Mouse (Mus musculus) spleen, postnatal 4 days (tissue): ENCODE results near the gene Trim8.

Source experiments
- DNase-seq, 2 experiments: peaks; one replicate each; pipeline ENCODE4 v3.0.0; 2022; ENCODE audit warnings: low spot score in 2 of 2

The Trim8 gene

GRCm38 (mm10) chr19:46523480-46524151 is 22.1 kb downstream of the Trim8 start:
- DNase-seq, result no peak

GRCm38 (mm10) chr19:46524152-46524544 is 22.6 kb downstream of the Trim8 start:
- DNase-seq, result no peak

GRCm38 (mm10) chr19:46524601-46525321 is 23.3 kb downstream of the Trim8 start:
- DNase-seq, result no peak

GRCm38 (mm10) chr19:46525691-46526631 is 24.5 kb downstream of the Trim8 start:
- no peak for DNase-seq

- DNase-seq, result peak in 1 of 2 experiments; percentile 62
These were observed 26.4 kb downstream of the Trim8 start for GRCm38 (mm10) chr19:46527632-46528528.

- peak; percentile 71 to 84 for DNase-seq
These were observed 27.2 kb downstream of the Trim8 start for GRCm38 (mm10) chr19:46528529-46529213.

GRCm38 (mm10) chr19:46529601-46530448 is 28.3 kb downstream of the Trim8 start:
- peak in 1 of 2 experiments; percentile 61 for DNase-seq

- peak in 1 of 2 experiments; percentile 64 for DNase-seq
These were observed 29.0 kb downstream of the Trim8 start for GRCm38 (mm10) chr19:46530449-46530990.

GRCm38 (mm10) chr19:46531071-46532030 is 29.8 kb downstream of the Trim8 start:
- peak in 1 of 2 experiments; percentile 68 for DNase-seq

- peak; percentile 70 to 75 for DNase-seq
These were observed 30.7 kb downstream of the Trim8 start for GRCm38 (mm10) chr19:46532031-46532688.

GRCm38 (mm10) chr19:46533066-46533465 is 31.6 kb downstream of the Trim8 start:
- no peak for DNase-seq

- no peak for DNase-seq
These were observed 32.0 kb downstream of the Trim8 start for GRCm38 (mm10) chr19:46533525-46533924.

GRCm38 (mm10) chr19:46534542-46535098 is 33.1 kb downstream of the Trim8 start:
- no peak for DNase-seq

GRCm38 (mm10) chr19:46537357-46537756 is 35.9 kb downstream of the Trim8 start:
- DNase-seq, result no peak

GRCm38 (mm10) chr19:46538213-46538612 is 36.7 kb downstream of the Trim8 start:
- no peak for DNase-seq

- no peak for DNase-seq
These were observed 41.2 kb downstream of the Trim8 start for GRCm38 (mm10) chr19:46542750-46543149.

- DNase-seq, result no peak
These were observed 46.1 kb downstream of the Trim8 start for GRCm38 (mm10) chr19:46547565-46547964.
